Mouse (Mus musculus) adrenal gland, adult 2 months (tissue): ENCODE measurements around the gene Kpna3. TPM values are rescaled to one million over a fixed set of nuclear protein-coding genes. Genes with fewer than 3 reads are reported as not detected.

Experiments used
- DNase-seq: peaks from one replicate; pipeline ENCODE4 v3.0.0; 2021
- polyA plus RNA-seq: library from polyadenylated mRNA; depleted of rRNA; stranded (reverse); fragments of >200 nt; gene quantifications from 2 replicates; pipeline ENCODE4 v1.2.3, GENCODE M21; 2012
- total RNA-seq, 2 experiments: library from RNA; stranded (reverse); gene quantifications; 2 replicates each; pipeline ENCODE4 v1.2.3; 2021

The Kpna3 gene
- total and polyA plus RNA-seq, 3 experiments = 1.8 to 35.1 (median 27.7) TPM

DNA sequence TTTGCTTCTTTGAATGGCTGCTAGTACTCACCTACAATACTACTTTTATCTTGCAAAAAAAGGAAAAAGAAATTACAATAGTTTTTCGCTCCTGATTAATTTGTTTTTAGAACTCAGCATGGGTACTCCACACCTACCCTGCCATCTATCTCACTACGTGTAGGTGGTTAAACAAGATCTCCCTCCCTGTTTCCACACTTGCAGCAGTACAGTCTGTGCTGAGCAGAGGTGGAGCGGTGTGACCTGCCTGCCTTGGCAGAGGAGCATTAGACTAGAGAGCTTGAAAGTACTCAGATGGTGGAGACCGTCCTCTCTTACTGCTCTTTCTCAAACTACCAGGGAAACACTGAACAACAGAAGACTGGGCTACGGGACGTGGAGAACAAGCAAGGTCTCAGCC is 44.9 kb downstream of the Kpna3 start:
- DNase-seq = no peak

- DNase-seq = no peak
These were observed 49.1 kb downstream of the Kpna3 start for GRCm38 (mm10) chr14:61390586-61390985.

- DNase-seq = no peak
These were observed 72.4 kb downstream of the Kpna3 start for GRCm38 (mm10) chr14:61367290-61367689.

- DNase-seq = no peak
These were observed 75.0 kb downstream of the Kpna3 start for GRCm38 (mm10) chr14:61364656-61365055.

- DNase-seq = no peak
These were observed 75.9 kb downstream of the Kpna3 start for GRCm38 (mm10) chr14:61363734-61364133.

DNA sequence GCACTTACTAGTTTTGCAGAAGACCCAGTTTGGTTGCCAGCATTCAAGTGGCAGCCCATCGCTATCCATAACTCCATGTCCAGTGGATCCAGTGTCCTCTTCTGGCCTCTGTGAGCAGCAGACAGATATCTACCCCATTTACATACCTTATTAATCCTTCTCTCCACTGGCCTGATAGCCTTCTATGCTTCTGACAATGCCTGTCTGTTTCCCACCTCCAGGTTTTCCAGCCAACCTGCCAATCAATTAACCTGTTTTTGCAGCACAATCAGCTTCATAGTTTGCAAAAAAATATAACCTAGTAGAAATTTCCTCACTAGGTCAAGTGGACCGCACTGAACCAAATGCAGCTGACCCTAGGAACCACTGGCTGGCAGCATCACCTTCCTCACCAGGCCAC is 77.4 kb downstream of the Kpna3 start:
- DNase-seq = no peak

- DNase-seq = no peak
These were observed 78.6 kb downstream of the Kpna3 start for GRCm38 (mm10) chr14:61360981-61361511.

DNA sequence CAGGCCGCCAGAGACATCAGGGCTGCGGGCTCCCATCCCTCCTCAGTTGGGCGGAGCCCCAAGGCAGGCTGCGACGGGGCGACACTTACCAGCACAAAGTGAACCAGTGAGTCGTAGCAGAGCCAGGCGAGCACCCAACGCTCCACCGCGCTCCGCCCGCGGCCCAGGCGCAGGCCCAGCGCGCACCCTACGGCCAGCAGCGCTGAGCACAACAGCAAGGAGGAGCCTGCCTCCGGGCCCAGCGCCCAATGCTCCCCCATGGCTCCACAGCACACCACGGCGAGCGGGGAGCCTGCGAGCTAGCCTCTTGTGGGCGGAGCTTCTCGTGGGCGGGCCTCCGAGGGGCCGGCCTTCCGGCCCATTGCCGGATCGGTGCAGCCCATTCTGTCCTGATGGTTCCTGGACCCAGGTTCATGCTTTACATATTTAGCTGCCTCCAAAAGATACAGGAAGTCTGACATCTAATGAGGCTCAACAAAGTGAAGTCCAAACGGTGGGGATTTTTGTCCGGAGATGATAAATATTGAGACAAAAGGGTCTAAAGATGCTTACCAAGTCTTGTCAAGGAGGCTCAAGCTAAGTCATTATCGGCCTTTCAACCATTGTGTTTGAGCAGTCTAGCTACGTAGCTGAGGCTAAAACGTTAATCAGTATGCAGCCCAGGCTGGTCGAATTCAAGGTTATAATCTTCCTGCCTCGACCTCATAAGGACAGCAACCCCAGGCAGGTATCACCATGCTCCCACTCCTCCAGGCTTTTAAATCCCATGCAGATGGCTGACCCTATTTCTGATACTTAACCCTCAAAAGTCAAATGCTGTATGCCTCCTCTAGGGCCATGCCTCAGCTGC is 79.3 kb downstream of the Kpna3 start, which contains the start of gene Ebpl:
Gene Ebpl, minus strand, starts transcription at position 309 of the 850 bp plus-strand sequence.
- DNase-seq = peak; percentile 97

DNA sequence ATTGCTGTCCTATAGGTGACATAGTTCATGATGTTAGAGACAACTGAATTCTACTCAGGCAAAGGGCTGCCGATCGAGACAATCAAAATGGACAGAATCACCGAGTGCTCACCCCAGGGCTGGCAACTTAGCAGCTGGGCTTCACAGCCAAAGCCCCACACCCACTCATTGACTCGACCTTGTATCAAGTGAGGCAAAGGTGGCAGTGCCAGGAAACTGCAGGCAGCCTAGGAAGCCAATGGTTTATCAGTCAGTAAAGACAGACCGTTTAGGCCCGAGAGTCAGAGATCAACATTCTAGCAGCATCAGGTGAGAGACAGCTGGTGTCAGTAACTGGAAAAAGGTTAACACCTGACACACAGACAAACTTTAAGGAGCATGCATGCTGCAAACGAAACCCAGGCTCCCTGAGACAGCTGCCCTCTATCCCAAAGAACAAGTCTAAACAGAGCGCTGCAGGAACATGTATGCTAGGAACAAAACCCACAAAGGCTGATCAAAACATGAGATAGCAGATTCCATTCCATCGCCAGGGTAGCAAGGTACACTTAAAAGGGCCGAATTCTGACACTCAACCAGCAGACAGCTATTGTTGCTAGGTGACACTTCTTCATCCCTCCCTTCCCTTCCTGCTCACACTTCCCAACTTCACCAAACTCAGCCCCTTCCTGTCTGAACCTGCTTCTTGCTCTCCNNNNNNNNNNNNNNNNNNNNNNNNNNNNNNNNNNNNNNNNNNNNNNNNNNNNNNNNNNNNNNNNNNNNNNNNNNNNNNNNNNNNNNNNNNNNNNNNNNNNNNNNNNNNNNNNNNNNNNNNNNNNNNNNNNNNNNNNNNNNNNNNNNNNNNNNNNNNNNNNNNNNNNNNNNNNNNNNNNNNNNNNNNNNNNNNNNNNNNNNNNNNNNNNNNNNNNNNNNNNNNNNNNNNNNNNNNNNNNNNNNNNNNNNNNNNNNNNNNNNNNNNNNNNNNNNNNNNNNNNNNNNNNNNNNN is 85.1 kb downstream of the Kpna3 start:
- DNase-seq = no peak

DNA sequence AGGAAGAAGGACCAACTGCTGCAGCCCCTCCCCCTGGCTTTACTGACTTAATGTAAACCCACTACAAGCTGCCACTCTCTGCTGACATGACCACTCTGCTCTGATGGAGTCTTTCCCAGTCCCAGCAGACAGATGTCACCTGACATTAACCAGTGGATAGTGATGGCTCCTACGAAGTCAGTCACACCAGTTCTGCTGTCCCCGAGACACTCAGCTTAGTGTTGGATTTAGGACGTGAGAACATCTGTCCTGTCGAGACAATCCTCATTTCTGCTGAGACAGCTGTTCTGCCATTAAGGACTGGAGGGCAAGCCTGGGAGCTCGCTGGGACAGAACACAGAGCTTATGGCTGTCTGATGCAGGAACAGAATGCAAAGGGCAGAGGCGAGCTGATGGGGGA is 88.9 kb downstream of the Kpna3 start:
- DNase-seq = no peak

- DNase-seq = no peak
These were observed 89.8 kb downstream of the Kpna3 start for GRCm38 (mm10) chr14:61349876-61350275.

DNA sequence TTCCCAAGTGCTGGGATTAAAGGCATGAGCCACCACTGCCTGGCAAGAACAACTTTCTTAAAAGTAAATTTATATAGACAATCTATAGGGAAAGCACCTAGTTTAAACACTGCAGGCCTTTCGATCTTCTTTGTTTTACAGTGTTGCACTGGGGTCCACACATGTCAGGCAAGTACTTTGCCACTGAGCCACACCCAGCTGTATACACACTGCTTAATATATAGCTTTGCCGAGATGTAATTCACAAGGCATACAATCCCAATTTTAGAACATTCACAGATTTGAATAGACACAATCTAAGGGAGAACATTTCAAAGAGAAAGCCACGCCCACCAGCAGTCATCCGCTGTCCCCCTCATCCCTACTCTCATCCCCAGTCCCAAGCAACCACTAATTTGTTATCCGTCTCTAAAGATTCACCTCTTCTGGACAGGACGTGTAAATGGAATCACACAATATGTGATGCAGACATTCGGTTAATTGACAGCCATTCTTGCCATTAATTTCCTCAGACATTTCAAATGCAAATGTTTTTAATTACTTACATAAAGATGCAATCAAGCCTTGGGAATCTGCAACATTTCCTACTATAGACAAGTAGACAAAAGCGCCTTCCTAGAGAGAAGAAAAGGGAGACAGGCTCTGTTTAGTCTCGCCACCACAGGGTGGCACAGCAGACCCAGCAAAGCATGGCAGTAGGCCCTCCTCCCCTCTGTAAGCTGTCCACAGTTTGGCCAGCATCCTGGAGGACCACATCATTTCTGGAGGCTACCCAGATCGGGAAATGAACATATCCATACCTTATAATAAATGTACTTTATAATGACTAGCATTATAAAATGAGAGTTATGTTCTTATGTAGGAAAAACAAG is 92.6 kb downstream of the Kpna3 start:
- DNase-seq = no peak

GRCm38 (mm10) chr14:61344590-61344989 is 95.1 kb downstream of the Kpna3 start:
- peak; percentile 62 for DNase-seq

GRCm38 (mm10) chr14:61339381-61339780 is 100.3 kb downstream of the Kpna3 start:
- no peak for DNase-seq

GRCm38 (mm10) chr14:61330996-61331561 is 108.6 kb downstream of the Kpna3 start:
- DNase-seq = peak; percentile 82

DNA sequence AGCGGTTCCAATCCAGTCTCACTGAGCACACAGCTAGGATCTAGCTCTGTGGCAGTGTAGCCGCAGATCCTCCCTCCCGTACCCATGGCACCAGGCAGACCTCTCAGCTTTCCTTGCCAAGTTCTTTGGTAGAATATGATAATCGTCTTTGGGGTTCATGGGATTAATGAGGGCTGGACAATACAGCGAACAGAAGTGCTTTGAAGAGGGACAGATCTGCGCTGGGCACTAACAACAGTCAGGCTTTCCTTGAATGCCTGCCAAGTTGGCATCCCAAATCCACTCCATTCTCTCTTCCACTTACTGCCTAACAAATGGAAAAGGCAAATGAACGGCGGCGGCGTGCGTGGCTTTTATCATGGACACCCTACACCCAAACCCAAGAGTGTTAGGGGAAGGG is 109.1 kb downstream of the Kpna3 start:
- peak; percentile 78 for DNase-seq

DNA sequence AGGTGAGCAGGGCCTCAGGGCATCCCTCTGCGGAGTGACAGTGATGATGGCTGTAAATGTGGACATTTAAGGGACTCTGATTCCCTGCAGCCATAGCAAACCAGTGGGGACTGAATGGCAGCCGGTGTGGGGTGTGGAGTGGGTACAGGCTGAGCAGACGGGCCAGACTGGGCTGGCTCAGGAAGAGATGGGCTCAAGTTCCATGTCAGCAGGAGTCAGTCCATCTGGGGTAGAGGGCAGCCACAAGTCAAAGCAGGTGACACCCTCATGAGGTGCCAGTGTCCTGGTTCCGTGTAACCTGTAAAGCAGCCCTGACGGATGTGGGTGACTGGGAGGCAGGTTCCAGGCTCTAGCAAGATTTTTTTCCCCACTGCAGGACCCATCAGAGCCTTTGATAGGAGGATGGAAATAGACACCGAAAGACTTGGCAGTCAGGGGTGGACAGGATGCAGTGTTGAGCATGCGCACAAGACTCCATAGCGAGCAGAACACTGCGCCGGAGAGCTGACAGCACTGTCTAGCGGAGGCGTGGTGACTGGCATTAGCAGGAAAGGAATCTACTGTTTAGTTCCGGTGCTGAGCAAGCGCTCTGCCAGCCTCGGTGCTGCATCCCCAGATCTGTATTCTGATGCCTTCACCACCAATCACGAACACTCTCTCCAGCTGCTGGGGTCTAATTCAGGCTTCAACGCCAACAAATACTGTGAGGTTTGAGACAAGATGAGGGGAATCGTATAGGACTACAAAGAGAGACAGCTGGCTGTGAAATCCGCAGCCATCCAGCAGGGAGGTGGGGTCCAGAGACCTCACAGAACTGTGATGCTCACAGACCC is 111.8 kb downstream of the Kpna3 start:
- DNase-seq = peak; percentile 71

GRCm38 (mm10) chr14:61327007-61327406 is 112.7 kb downstream of the Kpna3 start:
- DNase-seq = peak; percentile 45

GRCm38 (mm10) chr14:61322740-61323139 is 116.9 kb downstream of the Kpna3 start:
- no peak for DNase-seq

GRCm38 (mm10) chr14:61321200-61321599 is 118.5 kb downstream of the Kpna3 start:
- no peak for DNase-seq
